Mouse (Mus musculus) E14TG2a.4 (cell line): ENCODE results near the gene Hist1h1a.
A peak's percentile ranks its signal among the peaks of the same experiment; 100 is the strongest.
"Not testable (repeated sequence)": the region's sequence is repeated elsewhere in the genome, so short reads cannot be mapped to it uniquely, and the experiment has no call there.

ENCODE experiments used
- H3K27me3 ChIP-seq: 2 replicates; pipeline ENCODE4 v1.6.1; 2014; ENCODE audit warnings: low read length, control low read depth; ENCODE audit not compliant: insufficient read depth
- H3K36me3 ChIP-seq: 2 replicates; pipeline ENCODE4 v1.6.1; 2014; ENCODE audit warnings: low read length, control low read depth; ENCODE audit not compliant: insufficient read depth
- H3K4me1 ChIP-seq: replicated peaks from 2 replicates; pipeline ENCODE4 v1.6.1; 2014; ENCODE audit warnings: low read depth, low read length, control low read depth
- H3K4me3 ChIP-seq: replicated peaks from 2 replicates; pipeline ENCODE4 v1.5.1; 2014; ENCODE audit warnings: mild to moderate bottlenecking, low read length
- H3K9me3 ChIP-seq: 2 replicates; pipeline ENCODE4 v1.6.1; 2014; ENCODE audit warnings: low read length, control low read depth
- CTCF ChIP-seq: conservative IDR thresholded peaks from 2 replicates; pipeline ENCODE4 v1.5.1; 2014; ENCODE audit warnings: low read length
- NANOG ChIP-seq: IDR thresholded peaks from 2 replicates; pipeline ENCODE4 v1.6.1; 2014; ENCODE audit warnings: borderline replicate concordance, low read length, mixed read lengths
- POU5F1 ChIP-seq: IDR thresholded peaks from 2 replicates; pipeline ENCODE4 v1.6.1; 2014; ENCODE audit warnings: low read length, borderline replicate concordance

The Hist1h1a gene

GRCm38 (mm10) chr13:23747081-23747891 is 16.2 kb upstream of the Hist1h1a start:
- no peaks in the 10 kb centered on the region for H3K27me3 ChIP-seq
- H3K4me3 ChIP-seq: peak overlapping the region; percentile 55
- H3K36me3 ChIP-seq: no peaks in the 10 kb centered on the region
- TF ChIP-seq POU5F1: no peak
- peak; percentile 68; the same call in 1 of the 2 replicates for TF ChIP-seq NANOG
- H3K9me3 ChIP-seq: no peaks in the 10 kb centered on the region
- peaks cover 47% of the 10 kb centered on the region for H3K4me1 ChIP-seq

DNA sequence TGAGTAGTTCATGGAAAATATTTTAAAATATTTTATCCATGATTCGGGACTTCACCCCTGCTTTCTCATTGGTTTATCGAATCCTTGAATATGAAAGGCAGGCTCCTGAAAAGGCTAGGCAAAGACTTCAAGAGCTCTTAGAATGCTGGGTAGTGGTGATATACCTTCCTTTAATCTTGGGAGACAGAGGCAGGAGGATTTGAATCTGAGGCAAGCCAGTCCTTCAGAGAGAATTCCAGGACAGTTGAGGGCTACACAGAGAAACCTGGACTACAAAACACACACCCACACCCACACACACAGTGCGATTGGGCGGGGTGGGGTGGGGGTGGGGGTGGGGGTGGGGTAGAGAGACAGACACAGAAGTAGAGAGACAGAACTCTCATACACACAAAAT is 15.6 kb upstream of the Hist1h1a start:
- Histone ChIP-seq H3K27me3 (no peaks in the 10 kb centered on the region), H3K36me3 (no peaks in the 10 kb centered on the region), H3K4me3 (0 out of 2 replicates have a peak overlapping the region, but pooled peaks have one; percentile 55), H3K4me1 (peaks cover 45% of the 10 kb centered on the region), H3K9me3 (no peaks in the 10 kb centered on the region)
- TF ChIP-seq POU5F1 (no peak), NANOG (no peak), CTCF (no peak)

DNA sequence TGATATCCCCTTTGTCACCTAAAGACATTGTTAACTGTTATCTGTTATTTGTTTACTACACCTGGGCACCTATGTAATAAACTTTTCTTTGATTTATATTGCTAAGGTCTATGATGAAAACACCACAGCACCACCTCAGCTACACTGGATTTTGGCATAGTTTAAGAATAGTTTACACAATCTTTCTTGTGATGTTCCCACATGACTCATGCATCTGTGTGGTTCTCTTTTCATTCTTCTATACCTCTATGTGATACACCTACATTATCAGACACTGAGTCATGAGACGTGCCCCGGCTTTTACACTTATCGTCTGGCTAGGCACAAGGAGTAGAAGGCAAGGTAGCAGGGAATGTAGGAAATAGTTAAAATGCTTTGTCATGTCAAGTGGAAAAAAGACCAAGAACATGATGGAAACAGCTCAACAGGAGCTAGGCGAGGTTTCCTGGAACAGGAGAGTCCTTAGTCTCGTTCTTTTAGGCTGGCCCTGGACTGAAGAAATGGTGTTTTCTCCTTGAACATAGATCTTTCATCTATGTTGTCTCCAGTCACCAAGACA is 13.8 kb upstream of the Hist1h1a start:
- TF ChIP-seq NANOG (no peak), CTCF (no peak), POU5F1 (no peak)

GRCm38 (mm10) chr13:23750839-23751477 is 12.5 kb upstream of the Hist1h1a start, which contains the start of gene Hist1h2ab:
TSS of gene Hist1h2ab (plus strand) at chr13:23751126.
- H3K36me3 ChIP-seq, H3K9me3 ChIP-seq, H3K27me3 ChIP-seq: not testable (repeated sequence)
- peaks cover 43% of the 10 kb centered on the region for H3K4me1 ChIP-seq
- peak within 1 kb of the TSS; percentile 65 for H3K4me3 ChIP-seq

More for the DNA sequence above, 13.8 kb upstream of the Hist1h1a start:
- peaks cover 37% of the 10 kb centered on the region for H3K4me1 ChIP-seq
- H3K36me3 ChIP-seq: no peaks in the 10 kb centered on the region
- no peaks in the 10 kb centered on the region for H3K27me3 ChIP-seq
- H3K9me3 ChIP-seq: no peaks in the 10 kb centered on the region
- no peak overlapping the region for H3K4me3 ChIP-seq

DNA sequence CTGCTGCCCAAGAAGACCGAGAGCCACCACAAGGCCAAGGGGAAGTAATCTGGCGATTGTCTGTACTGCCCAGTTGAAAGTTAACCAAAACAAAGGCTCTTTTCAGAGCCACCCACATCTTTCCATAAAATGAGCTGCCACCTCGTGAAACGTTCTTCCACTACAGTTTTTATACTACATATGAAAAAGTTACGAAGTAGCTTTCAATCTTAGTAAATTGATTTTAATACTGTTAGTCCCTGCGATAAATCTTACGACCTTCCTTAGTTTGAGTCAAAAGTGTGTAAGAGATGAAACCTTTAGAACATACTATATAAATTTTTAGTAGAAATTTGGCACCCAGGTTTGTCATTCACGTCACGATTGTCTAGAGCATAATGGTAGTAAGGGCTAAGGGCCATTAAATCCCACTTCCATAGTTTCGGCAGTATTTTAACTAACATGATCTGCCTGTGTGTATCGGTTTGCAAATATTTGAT is 11.9 kb upstream of the Hist1h1a start:
- Histone ChIP-seq H3K27me3 (no peaks in the 10 kb centered on the region), H3K36me3 (no peaks in the 10 kb centered on the region), H3K4me3 (peak overlapping the region; percentile 65), H3K4me1 (peaks cover 46% of the 10 kb centered on the region), H3K9me3 (no peaks in the 10 kb centered on the region)
- TF ChIP-seq NANOG: no peak
- no peak for TF ChIP-seq POU5F1
- no peak for TF ChIP-seq CTCF

DNA sequence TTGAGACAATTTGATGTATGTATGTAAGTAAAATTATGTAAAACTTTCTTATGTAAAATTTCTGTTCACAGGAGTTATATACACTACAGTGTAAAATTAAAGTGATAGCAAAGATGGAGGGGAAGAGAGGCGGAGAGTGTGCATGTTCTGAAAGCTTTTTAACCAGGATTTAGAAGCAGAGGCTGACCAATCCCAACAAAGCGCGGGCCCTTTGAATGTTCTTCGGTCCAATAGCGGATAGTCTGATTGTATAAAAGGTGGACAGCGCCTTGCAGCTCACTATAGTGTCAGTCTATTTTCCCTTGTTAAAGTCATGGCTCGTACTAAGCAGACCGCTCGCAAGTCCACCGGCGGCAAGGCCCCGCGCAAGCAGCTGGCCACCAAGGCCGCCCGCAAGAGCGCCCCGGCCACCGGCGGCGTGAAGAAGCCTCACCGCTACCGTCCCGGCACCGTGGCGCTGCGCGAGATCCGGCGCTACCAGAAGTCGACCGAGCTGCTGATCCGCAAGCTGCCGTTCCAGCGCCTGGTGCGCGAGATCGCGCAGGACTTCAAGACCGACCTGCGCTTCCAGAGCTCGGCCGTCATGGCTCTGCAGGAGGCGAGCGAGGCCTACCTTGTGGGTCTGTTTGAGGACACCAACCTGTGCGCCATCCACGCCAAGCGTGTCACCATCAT is 11.3 kb upstream of the Hist1h1a start, which contains the start of gene Hist1h3b:
Hist1h3b (plus strand) TSS at position 201 of the 675 bp plus-strand sequence.
- Histone ChIP-seq H3K4me1 (peaks cover 45% of the 10 kb centered on the region), H3K4me3 (peak within 1 kb of the TSS; percentile 65)
- H3K36me3 ChIP-seq, H3K27me3 ChIP-seq, H3K9me3 ChIP-seq: not testable (repeated sequence)

- Histone ChIP-seq H3K27me3 (no peaks in the 10 kb centered on the region), H3K4me3 (peak overlapping the region; percentile 64), H3K4me1 (peaks cover 41% of the 10 kb centered on the region), H3K36me3 (no peaks in the 10 kb centered on the region), H3K9me3 (no peaks in the 10 kb centered on the region)
- TF ChIP-seq NANOG (no peak), CTCF (no peak), POU5F1 (no peak)
Observed at GRCm38 (mm10) chr13:23752742-23753172, 10.7 kb upstream of the Hist1h1a start.
